Mouse (Mus musculus): ENCODE measurements around the gene Arid1b. TPM values are rescaled to one million over a fixed set of nuclear protein-coding genes. Genes with fewer than 3 reads are reported as not detected.

The Arid1b gene
- polyA plus RNA-seq, 1 experiment from 2014 or later, result 12.5 TPM

DNA sequence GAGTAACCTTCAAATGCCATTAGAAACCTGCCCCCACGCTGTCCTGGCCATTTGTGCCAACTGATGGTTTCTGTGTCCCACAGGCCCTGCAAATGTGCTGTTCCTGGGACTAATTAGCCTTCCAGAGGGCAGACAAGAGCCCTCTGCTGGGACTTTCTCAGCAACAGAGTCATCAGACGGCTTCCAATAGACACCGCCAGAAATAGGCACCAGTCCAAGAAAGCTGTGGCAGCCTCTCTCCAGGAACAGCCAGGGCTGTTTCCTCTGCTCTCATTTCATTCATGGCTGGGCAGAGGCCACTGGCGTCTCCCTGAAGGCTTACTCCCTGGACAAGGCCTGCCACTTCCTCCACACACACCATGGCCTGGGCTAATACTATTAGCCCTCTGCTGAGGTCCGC, 358.8 kb downstream of the Arid1b start:
- no peaks in the 10 kb centered on the region for H3K27me3 ChIP-seq (ENCODE audit: low read depth, poor library complexity, severe bottlenecking)
- H3K27ac ChIP-seq, result no peak overlapping the region
- no peak for DNase-seq (ENCODE audit: low spot score)
- no peak overlapping the region for H3K4me3 ChIP-seq
- no peaks in the 10 kb centered on the region; the same call in 1 of the 2 replicates for H3K4me1 ChIP-seq
- no peaks in the 10 kb centered on the region for H3K36me3 ChIP-seq
- 78% methylated on average over 5 of the region's 5 CpGs for WGBS
- H3K9me3 ChIP-seq (replicated peaks), result no peaks in the 10 kb centered on the region

DNA sequence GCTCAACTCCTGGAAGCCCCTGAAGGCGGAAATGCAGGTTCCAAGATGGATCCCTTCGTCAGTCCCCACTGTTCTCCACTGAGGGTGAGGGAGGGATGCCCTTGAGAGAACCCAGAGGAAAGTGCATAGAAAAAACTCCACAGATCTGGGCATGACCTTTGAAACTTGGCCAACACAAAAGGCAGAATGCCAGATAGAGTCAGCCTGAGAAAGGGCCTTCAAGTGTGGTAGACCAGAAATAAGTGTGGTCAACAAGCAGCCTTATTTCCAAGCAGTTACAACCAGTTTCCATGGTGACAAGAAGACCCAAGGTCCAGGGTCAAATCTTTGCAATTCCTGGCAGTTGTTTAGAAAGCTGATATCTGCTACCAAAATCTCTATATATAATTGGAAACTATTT, 366.6 kb downstream of the Arid1b start:
- WGBS, result 78% methylated on average over 2 of the region's 2 CpGs
- H3K36me3 ChIP-seq, result no peaks in the 10 kb centered on the region

DNA sequence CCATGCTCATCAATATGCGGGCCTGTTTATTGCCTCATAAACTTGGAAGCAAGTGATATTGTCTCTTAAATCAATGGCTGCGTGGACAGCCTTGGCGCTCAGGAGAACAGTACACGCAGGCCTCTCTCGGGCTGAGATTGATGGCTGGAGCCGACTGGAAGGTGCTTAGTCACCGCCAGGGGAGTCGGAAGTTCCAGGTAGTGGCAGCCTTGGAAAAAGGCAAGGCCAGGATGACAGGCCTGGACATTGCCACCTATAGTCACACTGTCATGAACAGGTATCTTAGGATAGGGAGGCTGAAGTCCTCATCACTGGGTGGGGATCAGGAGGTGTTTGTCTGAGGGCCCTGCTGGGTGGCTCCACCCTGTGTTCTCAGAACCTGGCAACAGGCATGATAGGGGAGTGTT, 371.9 kb downstream of the Arid1b start:
- DNase-seq (ENCODE audit: low spot score), result no peak
- Histone ChIP-seq H3K9me3 (replicated peaks) (no peaks in the 10 kb centered on the region), H3K36me3 (no peaks in the 10 kb centered on the region), H3K4me3 (no peak overlapping the region), H3K27ac (no peak overlapping the region), H3K27me3 (ENCODE audit: low read depth, poor library complexity, severe bottlenecking) (no peaks in the 10 kb centered on the region), H3K4me1 (peaks cover 28% of the 10 kb centered on the region)
- whole genome bisulfite sequencing, result 38% methylated on average over 8 of the region's 8 CpGs

More for the DNA sequence above, 366.6 kb downstream of the Arid1b start:
- no peak for DNase-seq (ENCODE audit: low spot score)
- Histone ChIP-seq H3K4me3 (no peak overlapping the region), H3K27ac (no peak overlapping the region), H3K4me1 (peaks cover 19% of the 10 kb centered on the region), H3K27me3 (ENCODE audit: low read depth, poor library complexity, severe bottlenecking) (no peaks in the 10 kb centered on the region), H3K9me3 (replicated peaks) (no peaks in the 10 kb centered on the region)

DNA sequence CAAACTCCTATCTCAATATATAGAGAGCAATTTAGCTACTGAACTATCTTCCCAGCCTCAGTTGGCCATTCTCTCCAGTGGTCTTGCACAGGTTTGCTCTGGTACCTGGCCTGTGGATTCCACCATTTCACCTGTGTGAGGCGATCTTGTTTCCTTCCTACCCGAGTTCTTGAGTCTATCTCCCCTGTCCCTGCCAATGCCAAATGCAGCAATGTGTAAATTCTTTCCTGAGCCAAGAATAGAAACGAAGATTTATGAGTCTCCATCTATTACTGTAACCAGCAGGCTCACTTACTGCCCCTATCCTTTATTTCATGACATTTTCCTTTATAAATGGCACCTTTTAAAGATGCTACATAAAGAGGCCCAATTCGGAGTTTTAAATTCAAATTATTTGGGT, 376.9 kb downstream of the Arid1b start:
- Histone ChIP-seq H3K36me3 (no peaks in the 10 kb centered on the region), H3K4me3 (no peak overlapping the region), H3K4me1 (peaks cover 7% of the 10 kb centered on the region), H3K27ac (no peak overlapping the region), H3K9me3 (replicated peaks) (no peaks in the 10 kb centered on the region), H3K27me3 (ENCODE audit: low read depth, poor library complexity, severe bottlenecking) (no peaks in the 10 kb centered on the region)
- DNase-seq (ENCODE audit: low spot score), result no peak
- WGBS, result 83% methylated on average over 4 of the region's 4 CpGs

DNA sequence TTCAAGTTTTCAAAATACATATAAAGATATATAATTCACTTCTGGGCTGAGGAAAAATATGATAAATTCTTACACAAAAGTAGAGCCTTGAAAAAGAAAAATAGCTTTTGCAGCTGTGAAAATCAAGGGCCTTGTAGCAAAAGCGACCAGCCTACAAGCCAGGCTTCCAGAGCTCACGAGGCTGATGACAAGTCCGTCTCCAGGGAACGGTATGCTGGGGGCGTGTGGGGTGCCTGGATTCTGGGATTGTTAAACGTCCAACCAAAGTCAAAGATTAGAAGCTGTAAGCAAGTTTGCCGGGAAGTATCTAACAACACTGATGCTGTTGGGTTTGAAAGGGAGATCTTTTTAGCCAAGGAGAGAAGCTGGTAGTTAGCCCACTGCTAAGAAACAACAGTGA, 377.4 kb downstream of the Arid1b start:
- no peak for DNase-seq (ENCODE audit: low spot score)
- H3K4me1 ChIP-seq, result peaks cover 2% of the 10 kb centered on the region; the same call in 1 of the 2 replicates
- no peaks in the 10 kb centered on the region for H3K9me3 ChIP-seq (replicated peaks)
- WGBS, result 82% methylated on average over 7 of the region's 7 CpGs
- H3K27ac ChIP-seq, result no peak overlapping the region
- no peak overlapping the region for H3K4me3 ChIP-seq
- no peaks in the 10 kb centered on the region for H3K27me3 ChIP-seq (ENCODE audit: low read depth, poor library complexity, severe bottlenecking)
- H3K36me3 ChIP-seq, result no peaks in the 10 kb centered on the region

DNA sequence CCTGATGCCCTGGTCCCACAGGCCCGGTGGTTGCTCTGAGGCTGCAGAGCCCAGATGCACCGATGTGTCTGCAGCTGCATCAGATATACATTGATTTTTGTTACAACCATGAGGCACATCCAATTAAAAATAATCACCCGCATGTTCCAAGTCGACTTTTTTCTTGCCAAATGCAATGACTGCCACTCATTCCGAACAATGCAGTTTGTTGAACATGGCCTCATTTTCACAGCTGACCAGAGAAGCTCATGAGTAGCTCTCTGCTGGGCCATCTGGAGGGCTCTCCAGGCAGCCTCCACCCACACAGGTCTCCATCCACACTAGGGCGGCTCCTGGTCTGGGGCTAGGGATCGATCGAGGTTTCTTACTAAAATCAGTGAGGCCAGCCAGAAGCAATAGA, 378.8 kb downstream of the Arid1b start:
- DNase-seq (ENCODE audit: low spot score), result no peak
- no peaks in the 10 kb centered on the region for H3K36me3 ChIP-seq
- no peak overlapping the region for H3K27ac ChIP-seq
- H3K27me3 ChIP-seq (ENCODE audit: low read depth, poor library complexity, severe bottlenecking), result peaks cover 4% of the 10 kb centered on the region; the same call in 1 of the 2 replicates
- no peaks in the 10 kb centered on the region for H3K9me3 ChIP-seq (replicated peaks)
- no peak overlapping the region for H3K4me3 ChIP-seq
- H3K4me1 ChIP-seq, result no peaks in the 10 kb centered on the region
- WGBS, result 89% methylated on average over 8 of the region's 8 CpGs

DNA sequence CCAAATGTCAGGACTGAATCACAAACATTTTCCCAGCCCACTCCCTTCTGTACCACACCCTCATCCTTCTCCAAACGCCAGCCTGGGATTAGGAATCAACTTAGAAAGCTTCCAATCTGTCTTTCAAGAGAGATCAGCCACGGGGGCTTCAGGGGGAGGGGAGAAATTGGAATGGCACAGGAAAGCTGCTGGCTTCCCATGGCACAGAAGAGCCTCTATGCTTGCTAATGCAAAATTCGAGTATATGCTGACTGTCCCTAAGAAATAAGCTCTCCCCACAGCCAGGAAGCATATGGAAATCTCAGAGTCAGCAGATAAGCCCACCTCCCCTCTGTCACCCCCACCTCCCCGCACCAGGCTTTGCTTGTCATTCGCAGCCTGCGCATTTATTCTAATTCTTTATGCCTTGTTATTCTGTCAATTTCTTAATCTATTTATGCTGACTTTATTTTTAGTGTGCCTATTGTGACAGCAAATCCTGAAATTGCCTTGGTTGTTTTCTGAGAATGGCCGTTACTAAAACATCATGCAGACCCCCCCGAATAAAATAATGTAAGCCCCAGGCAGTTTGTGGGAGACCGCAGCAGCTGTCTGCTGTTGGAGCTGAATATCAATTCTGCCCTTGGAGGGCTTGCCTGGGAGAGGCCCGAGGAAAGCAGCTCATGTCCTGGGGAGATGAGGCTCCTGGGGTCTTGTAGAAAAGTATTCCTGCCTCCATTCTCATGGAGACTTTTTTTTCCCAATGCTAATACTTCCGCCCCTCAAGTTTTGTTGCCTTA, 383.2 kb downstream of the Arid1b start:
- peaks cover 4% of the 10 kb centered on the region; the same call in 1 of the 2 replicates for H3K27me3 ChIP-seq (ENCODE audit: low read depth, poor library complexity, severe bottlenecking)
- 34% methylated on average over 11 of the region's 11 CpGs for WGBS
- H3K9me3 ChIP-seq (replicated peaks), result no peaks in the 10 kb centered on the region
- H3K4me3 ChIP-seq, result no peak overlapping the region
- H3K4me1 ChIP-seq, result no peaks in the 10 kb centered on the region
- H3K36me3 ChIP-seq, result no peaks in the 10 kb centered on the region
- no peak for DNase-seq (ENCODE audit: low spot score)
- H3K27ac ChIP-seq, result no peak overlapping the region

DNA sequence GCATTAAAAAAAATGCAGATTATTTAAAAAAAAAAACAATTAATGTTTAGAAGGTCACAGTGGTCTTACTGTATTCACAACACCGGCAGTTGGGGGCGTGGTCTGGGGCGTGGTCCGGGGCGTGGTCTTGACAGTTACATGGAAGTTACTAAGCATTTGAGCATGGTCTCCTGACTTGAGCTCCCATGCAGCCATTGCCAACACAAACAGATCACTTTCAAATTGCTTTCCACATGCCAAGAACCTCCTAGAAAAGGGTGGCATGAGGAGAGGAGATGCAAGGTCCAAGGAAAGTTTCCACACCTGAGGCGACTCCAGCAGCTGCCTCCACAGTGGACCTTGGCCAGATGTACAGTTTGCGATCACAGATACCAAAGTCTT, 383.8 kb downstream of the Arid1b start:
- Histone ChIP-seq H3K9me3 (replicated peaks) (no peaks in the 10 kb centered on the region), H3K4me1 (0 out of 2 replicates have a peak, but pooled peaks cover 2% of the 10 kb centered on the region), H3K36me3 (no peaks in the 10 kb centered on the region), H3K27ac (no peak overlapping the region), H3K27me3 (ENCODE audit: low read depth, poor library complexity, severe bottlenecking) (peaks cover 4% of the 10 kb centered on the region; the same call in 1 of the 2 replicates), H3K4me3 (no peak overlapping the region)
- DNase-seq (ENCODE audit: low spot score), result no peak
- 30% methylated on average over 7 of the region's 7 CpGs for WGBS

DNA sequence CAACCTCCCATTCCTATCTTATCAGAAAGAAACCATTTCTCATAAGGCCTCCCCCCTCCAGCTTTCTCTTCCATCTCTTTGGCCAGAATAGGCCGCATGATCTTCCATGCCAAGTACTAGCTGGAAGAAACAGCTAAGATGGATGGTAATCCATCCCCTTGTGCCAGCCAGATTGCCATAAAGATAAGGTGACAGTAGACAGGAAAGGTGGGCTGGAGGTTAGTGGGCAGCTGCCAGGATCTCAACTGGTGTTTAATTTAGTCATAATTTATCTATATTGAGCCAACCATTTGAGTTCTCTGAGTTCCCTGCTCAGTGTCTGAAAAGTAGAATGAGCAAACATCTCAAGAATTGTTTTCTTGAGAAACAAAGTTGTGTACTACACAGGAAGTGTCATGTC, 391.6 kb downstream of the Arid1b start:
- Histone ChIP-seq H3K4me1 (0 out of 2 replicates have a peak, but pooled peaks cover 4% of the 10 kb centered on the region), H3K9me3 (replicated peaks) (no peaks in the 10 kb centered on the region), H3K36me3 (no peaks in the 10 kb centered on the region), H3K4me3 (no peak overlapping the region), H3K27ac (no peak overlapping the region), H3K27me3 (ENCODE audit: low read depth, poor library complexity, severe bottlenecking) (no peaks in the 10 kb centered on the region)
- 91% methylated on average over 1 of the region's 1 CpGs for WGBS
- no peak for DNase-seq (ENCODE audit: low spot score)

DNA sequence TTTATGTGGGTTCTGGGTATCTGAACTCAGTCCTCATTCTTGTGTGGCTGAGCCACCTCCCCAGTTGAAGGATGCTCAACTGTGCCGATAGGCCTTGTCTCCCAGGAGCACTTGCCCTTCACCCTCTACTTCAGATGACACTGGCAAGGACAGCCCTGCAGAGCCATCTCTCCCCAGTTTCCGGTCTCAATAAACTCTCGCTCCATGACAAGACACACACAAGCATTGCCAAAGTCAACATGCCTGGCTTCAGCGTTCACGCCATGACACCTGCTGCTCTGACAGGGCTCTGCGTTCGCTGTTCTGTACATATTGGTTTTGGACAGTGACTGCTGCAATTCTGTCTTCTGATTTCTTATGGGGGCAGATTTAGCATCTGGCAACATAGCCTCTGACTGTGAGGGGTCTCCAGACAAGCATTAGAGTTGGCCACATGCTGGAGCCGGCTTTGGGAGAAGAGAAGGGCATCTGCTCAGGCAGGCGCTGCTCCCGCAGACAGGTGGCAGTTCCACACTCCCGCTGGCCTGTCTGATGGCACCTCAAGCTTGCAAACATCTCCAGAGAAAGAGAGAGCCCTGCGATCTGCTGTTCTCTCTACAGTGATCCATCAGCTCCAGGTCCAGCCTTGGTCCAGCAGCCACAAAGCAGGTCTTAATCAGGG, 392.9 kb downstream of the Arid1b start:
- no peaks in the 10 kb centered on the region for H3K36me3 ChIP-seq
- 0 out of 2 replicates have a peak, but pooled peaks cover 4% of the 10 kb centered on the region for H3K4me1 ChIP-seq
- WGBS, result 88% methylated on average over 12 of the region's 12 CpGs
- no peak overlapping the region for H3K4me3 ChIP-seq
- no peaks in the 10 kb centered on the region for H3K9me3 ChIP-seq (replicated peaks)
- H3K27me3 ChIP-seq (ENCODE audit: low read depth, poor library complexity, severe bottlenecking), result no peaks in the 10 kb centered on the region
- no peak for DNase-seq (ENCODE audit: low spot score)
- H3K27ac ChIP-seq, result no peak overlapping the region

DNA sequence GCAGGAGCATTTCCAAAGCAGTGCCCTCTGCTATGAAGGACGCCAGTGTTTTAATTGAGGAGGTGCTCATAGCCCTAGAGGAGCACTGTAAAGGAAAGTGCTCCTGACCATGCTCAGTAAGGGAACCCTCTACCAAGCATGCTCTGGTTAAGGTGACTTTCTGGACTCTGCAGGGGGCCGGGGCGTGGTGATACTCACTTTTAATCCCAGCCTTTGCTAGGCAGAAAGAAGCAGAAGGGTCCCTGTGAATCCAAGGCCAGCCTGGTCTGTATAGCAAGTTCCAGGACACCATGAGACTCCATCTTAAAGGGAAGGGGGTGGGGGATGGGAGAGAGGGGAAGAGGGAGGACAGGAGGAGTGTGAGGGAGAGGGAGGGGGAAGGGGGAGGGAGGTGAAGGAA, 394.2 kb downstream of the Arid1b start:
- no peak for DNase-seq (ENCODE audit: low spot score)
- H3K36me3 ChIP-seq, result no peaks in the 10 kb centered on the region
- no peaks in the 10 kb centered on the region for H3K27me3 ChIP-seq (ENCODE audit: low read depth, poor library complexity, severe bottlenecking)
- 62% methylated on average over 3 of the region's 3 CpGs for WGBS
- no peak overlapping the region for H3K27ac ChIP-seq
- H3K9me3 ChIP-seq (replicated peaks), result no peaks in the 10 kb centered on the region
- H3K4me1 ChIP-seq, result no peaks in the 10 kb centered on the region
- no peak overlapping the region for H3K4me3 ChIP-seq

DNA sequence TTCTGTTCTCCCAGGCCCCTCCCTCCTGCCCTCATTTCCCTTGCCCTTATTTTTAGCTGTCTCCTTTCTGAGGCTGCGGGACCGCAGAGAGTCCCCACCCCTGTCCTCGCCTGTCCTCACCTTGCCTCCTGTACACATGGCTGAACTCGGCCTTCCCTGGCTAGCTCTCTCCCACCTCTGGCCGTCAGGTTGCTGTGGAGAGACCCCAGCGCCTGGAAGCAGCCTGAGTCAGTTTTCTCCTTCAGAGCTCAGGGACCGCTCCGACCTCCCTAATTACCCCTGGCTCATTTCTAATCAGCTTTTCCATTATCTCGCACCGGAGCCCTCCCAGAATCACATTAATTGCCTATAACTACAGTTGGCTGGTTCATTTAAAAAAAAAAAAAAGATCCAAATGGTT, 396.6 kb downstream of the Arid1b start:
- Histone ChIP-seq H3K27ac (no peak overlapping the region), H3K4me1 (no peaks in the 10 kb centered on the region), H3K9me3 (replicated peaks) (no peaks in the 10 kb centered on the region), H3K4me3 (no peak overlapping the region), H3K27me3 (ENCODE audit: low read depth, poor library complexity, severe bottlenecking) (no peaks in the 10 kb centered on the region), H3K36me3 (no peaks in the 10 kb centered on the region)
- 73% methylated on average over 10 of the region's 10 CpGs for WGBS
- DNase-seq (ENCODE audit: low spot score), result no peak

DNA sequence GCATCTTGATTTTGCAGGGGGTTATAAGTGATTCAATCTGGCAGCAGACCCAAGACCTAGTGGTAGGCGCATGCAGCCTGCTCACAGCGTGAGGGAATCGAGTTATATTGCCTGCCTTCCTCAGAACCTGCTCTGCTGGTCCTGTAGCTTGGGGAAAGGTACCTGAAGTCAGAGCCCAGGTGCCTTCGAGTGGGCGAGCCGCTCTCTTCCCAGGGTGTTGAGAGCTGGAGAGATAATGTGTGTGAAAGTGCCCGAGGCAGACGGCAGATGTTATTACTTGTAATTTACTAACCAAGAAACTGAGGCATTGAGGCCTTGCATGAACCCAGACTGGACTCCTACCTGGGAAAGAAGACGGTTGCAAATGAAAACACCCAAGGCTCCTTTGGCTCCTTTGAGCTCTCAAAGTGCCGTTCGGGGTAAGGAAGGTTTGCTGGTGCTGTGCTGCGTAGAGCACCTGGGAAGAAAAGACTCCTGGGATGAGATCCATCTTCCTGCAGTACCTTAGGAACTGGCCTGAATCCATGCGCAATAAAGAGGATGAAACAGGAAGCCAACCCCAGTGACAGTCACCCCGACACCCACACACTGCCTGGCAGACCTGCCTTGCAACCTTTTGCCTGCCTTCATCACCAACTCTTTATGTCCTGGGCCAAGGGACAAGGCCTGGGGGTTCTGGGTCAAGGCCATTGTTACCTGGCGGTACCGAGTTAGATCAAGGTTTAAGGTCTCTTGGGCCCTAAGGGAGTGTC, 401.5 kb downstream of the Arid1b start:
- WGBS, result 81% methylated on average over 16 of the region's 16 CpGs
- Histone ChIP-seq H3K4me3 (no peak overlapping the region), H3K27me3 (ENCODE audit: low read depth, poor library complexity, severe bottlenecking) (peaks cover 11% of the 10 kb centered on the region), H3K4me1 (peaks cover 7% of the 10 kb centered on the region; the same call in 1 of the 2 replicates), H3K27ac (no peak overlapping the region), H3K36me3 (no peaks in the 10 kb centered on the region), H3K9me3 (replicated peaks) (no peaks in the 10 kb centered on the region)
- no peak for DNase-seq (ENCODE audit: low spot score)
